9 mouse cellular contexts compared by ENCODE assay signal in the genomic region with DNA sequence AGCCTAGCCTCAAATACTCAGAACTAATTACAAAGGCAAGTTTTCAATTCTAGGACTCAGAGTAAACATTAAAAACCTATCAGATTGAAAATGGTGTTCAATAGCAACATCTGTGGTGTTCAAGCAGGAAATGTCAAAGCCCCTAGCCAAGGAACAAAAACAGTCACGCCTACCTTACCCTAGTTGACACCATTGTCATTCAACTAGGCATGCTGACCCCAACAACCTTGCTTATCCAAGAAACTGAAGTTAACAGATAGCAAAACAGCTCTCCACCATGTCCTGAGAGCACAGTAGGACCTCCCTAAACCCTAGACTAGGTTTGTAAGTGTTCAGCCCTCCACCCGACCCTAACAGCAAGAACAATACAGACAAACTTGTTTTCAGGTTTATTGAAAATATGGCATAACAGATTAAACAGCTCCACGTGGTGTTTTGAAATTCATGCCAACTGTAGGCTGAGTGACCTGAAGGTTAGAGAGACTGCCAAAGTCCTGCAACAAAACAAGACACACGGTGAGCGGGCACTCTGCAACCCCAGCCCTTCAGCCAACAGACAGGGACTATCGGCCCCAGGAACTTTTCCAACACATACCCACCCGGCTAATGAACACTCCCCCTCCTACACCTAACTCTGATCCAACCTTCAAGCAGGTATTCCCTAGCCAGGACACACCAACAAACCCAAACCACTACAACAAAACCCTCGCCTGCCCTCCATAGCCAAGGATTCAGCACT. TPM values are rescaled to one million over a fixed set of nuclear protein-coding genes. Genes with fewer than 3 reads are reported as not detected.
DNase-seq lines count a peak whose midpoint lies in the region; ATAC-seq and TF ChIP-seq lines count a peak whose summit lies in the region.
"Had no signal": no experiment of that assay in that cellular context is flagged by ENCODE, and none has a peak within 500 bp of the region (broad histone marks: within the 10 kb centered on the region; RNA-seq: fewer than 3 reads in every experiment).

No protein-coding gene starts in this region.

- H3K4me2 ChIP-seq in embryonic facial prominence, embryonic 12.5 days (replicated peaks): peak overlapping the region; percentile 97
- peak overlapping the region; percentile 95 for H3K4me2 ChIP-seq in intestine, embryonic 14.5 days (ENCODE audit: low read length)
- peak overlapping the region; percentile 87 for H3K4me2 ChIP-seq in midbrain, embryonic 15.5 days

- peaks cover 16% of the 10 kb centered on the region; the same call in 1 of the 2 replicates for H3K4me1 ChIP-seq in kidney, adult 2 months (ENCODE audit: control insufficient read depth, insufficient read depth, low read length)
- peaks cover 17% of the 10 kb centered on the region for H3K4me1 ChIP-seq in embryonic facial prominence, embryonic 12.5 days
- H3K4me1 ChIP-seq in intestine, embryonic 14.5 days (replicated peaks; ENCODE audit: control insufficient read depth, insufficient read depth, low read length): peaks cover 19% of the 10 kb centered on the region
- H3K4me1 ChIP-seq in midbrain, embryonic 15.5 days: peaks cover 29% of the 10 kb centered on the region

- no peaks in the 10 kb centered on the region for H3K9me3 ChIP-seq in embryonic facial prominence, embryonic 12.5 days
- no peaks in the 10 kb centered on the region for H3K9me3 ChIP-seq in intestine, embryonic 14.5 days (ENCODE audit: control insufficient read depth, low read length)
- H3K9me3 ChIP-seq in midbrain, embryonic 15.5 days: no peaks in the 10 kb centered on the region

- peak; percentile 56 for DNase-seq in kidney, adult 2 months
- DNase-seq in kidney, adult 18-20 months: no peak
- no peak for DNase-seq in intestine, embryonic 14.5 days (ENCODE audit: low spot score)
- DNase-seq in embryo, embryonic 10 days (ENCODE audit: low spot score): no peak
- no peak for DNase-seq in cerebellum, postnatal 10 days
- no peak for DNase-seq in ovary, postnatal 36 days (ENCODE audit: low spot score)

- H3K9ac ChIP-seq in embryonic facial prominence, embryonic 12.5 days: 0 out of 2 replicates have a peak overlapping the region, but pooled peaks have one; percentile 100
- peak overlapping the region; percentile 97; the same call in 1 of the 2 replicates for H3K9ac ChIP-seq in intestine, embryonic 14.5 days (ENCODE audit: low read length)
- peak overlapping the region; percentile 96 for H3K9ac ChIP-seq in midbrain, embryonic 15.5 days

- H3K4me3 ChIP-seq in kidney, adult 2 months (ENCODE audit: insufficient read depth, low read depth, low read length): peak overlapping the region; percentile 10; the same call in 1 of the 2 replicates
- H3K4me3 ChIP-seq in embryonic facial prominence, embryonic 12.5 days: peak overlapping the region; percentile 99
- peak overlapping the region; percentile 87 for H3K4me3 ChIP-seq in intestine, embryonic 14.5 days (ENCODE audit: low read depth, low read length)
- H3K4me3 ChIP-seq in midbrain, embryonic 15.5 days: peak overlapping the region; percentile 92; the same call in 1 of the 2 replicates

- no peaks in the 10 kb centered on the region for H3K27me3 ChIP-seq in kidney, adult 2 months (replicated peaks; ENCODE audit: control insufficient read depth, insufficient read depth, low read length)
- no peaks in the 10 kb centered on the region for H3K27me3 ChIP-seq in embryonic facial prominence, embryonic 12.5 days
- no peaks in the 10 kb centered on the region for H3K27me3 ChIP-seq in intestine, embryonic 14.5 days (replicated peaks; ENCODE audit: control insufficient read depth, insufficient read depth, low read length)
- H3K27me3 ChIP-seq in midbrain, embryonic 15.5 days (replicated peaks): no peaks in the 10 kb centered on the region
- H3K27me3 ChIP-seq: Patski had no signal

- TF ChIP-seq CTCF in kidney, adult 2 months (conservative IDR thresholded peaks at IDR 0.05; ENCODE audit: insufficient read depth, insufficient read length, low read depth, low read length): no peak

- no peak for ATAC-seq in embryonic facial prominence, embryonic 12.5 days (ENCODE audit: insufficient number of reproducible peaks, insufficient read depth, low FRiP score, low TSS enrichment)
- no peak for ATAC-seq in intestine, embryonic 14.5 days (replicated peaks; ENCODE audit: low FRiP score, low TSS enrichment, low read depth)
- ATAC-seq in midbrain, embryonic 15.5 days (replicated peaks): no peak
- ATAC-seq: Patski had no signal

- peaks cover 4% of the 10 kb centered on the region; the same call in 1 of the 2 replicates for H3K36me3 ChIP-seq in kidney, adult 2 months (ENCODE audit: control insufficient read depth, insufficient read depth, low read length)
- peaks cover 60% of the 10 kb centered on the region for H3K36me3 ChIP-seq in embryonic facial prominence, embryonic 12.5 days
- H3K36me3 ChIP-seq in intestine, embryonic 14.5 days (ENCODE audit: control insufficient read depth, insufficient read depth, low read length): peaks cover 55% of the 10 kb centered on the region
- peaks cover 18% of the 10 kb centered on the region; the same call in 1 of the 2 replicates for H3K36me3 ChIP-seq in midbrain, embryonic 15.5 days (replicated peaks)

- WGBS in kidney, adult 2 months: 31% methylated on average over 8 of the region's 8 CpGs
- WGBS in embryonic facial prominence, embryonic 12.5 days: 64% methylated on average over 8 of the region's 8 CpGs
- WGBS in intestine, embryonic 14.5 days: 73% methylated on average over 8 of the region's 8 CpGs
- 71% methylated on average over 8 of the region's 8 CpGs for WGBS in midbrain, embryonic 15.5 days

- H3K27ac ChIP-seq in kidney, adult 2 months (ENCODE audit: insufficient read depth, low read depth, low read length): peak overlapping the region; percentile 69
- no peak overlapping the region for H3K27ac ChIP-seq in embryonic facial prominence, embryonic 12.5 days
- no peak overlapping the region for H3K27ac ChIP-seq in intestine, embryonic 14.5 days (ENCODE audit: low read depth)
- H3K27ac ChIP-seq in midbrain, embryonic 15.5 days: no peak overlapping the region

- TF ChIP-seq POLR2A in kidney, adult 2 months (IDR thresholded peaks at IDR 0.05; ENCODE audit: low read depth, low read length): no peak

RNA-seq across cellular contexts. Expression of a gene that starts 2.5 kb away (rescaled TPM):
- polyA plus RNA-seq in kidney, adult 2 months (2012; rRNA removed): 1,243 and 1,376 TPM in 2 replicates
- 1,128 and 1,164 TPM in 2 replicates for polyA plus RNA-seq in embryonic facial prominence, embryonic 12.5 days (2016; fragmentation: Nextera tagmentation; extraction: Ambion mirVana)
- polyA plus RNA-seq in intestine, embryonic 14.5 days (2014; fragmentation: Nextera tagmentation; extraction: Ambion mirVana): 1,489 and 1,594 TPM in 2 replicates
- 648 and 653 TPM in 2 replicates for polyA plus RNA-seq in midbrain, embryonic 15.5 days (2015; fragmentation: Nextera tagmentation; extraction: Ambion mirVana)

Comparison
In these comparisons a context has a peak if more than half of its experiments do, and no peak if none do; other contexts are left out.
1. H3K4me3 ChIP-seq: peak in every context shown above with its lines; median percentile 99 in embryonic facial prominence, embryonic 12.5 days; 92 in midbrain, embryonic 15.5 days; 87 in intestine, embryonic 14.5 days; 10 in kidney, adult 2 months.